ENCODE assay signal across 10 mouse cellular contexts in the genomic region with DNA sequence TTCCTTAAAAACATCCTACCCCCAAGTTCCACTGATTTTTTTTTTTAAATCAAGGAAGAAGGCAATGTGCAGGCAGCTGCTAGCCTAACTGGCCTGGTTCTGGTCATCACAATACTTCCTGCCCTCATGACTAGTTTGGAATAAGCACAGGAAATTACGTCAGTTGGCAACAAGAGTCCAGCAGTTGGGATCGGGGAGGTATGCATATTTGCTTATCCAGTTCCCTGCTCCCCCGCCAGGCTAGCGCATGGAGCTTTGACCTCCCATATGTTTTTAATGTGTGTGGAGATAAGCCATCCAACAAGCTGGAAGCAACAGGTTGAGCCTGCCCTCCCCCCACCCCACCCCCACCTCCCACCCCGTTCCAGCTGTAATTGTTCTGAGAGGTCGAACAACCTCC.
DNase-seq lines count a peak whose midpoint lies in the region; ATAC-seq lines count a peak whose summit lies in the region.
"Had no signal": no experiment of that assay in that cellular context is flagged by ENCODE, and none has a peak within 500 bp of the region (broad histone marks: within the 10 kb centered on the region; RNA-seq: fewer than 3 reads in every experiment).

No protein-coding gene starts in this region.

- H3K9ac ChIP-seq in forebrain, embryonic 11.5 days (ENCODE audit: low read length): no peak overlapping the region
- H3K9ac ChIP-seq in forebrain, embryonic 13.5 days: no peak overlapping the region
- H3K9ac ChIP-seq in lung, embryonic 16.5 days (ENCODE audit: low read length): no peak overlapping the region
- H3K9ac ChIP-seq in heart, embryonic 13.5 days: no peak overlapping the region
- no peak overlapping the region for H3K9ac ChIP-seq in midbrain, embryonic 15.5 days

- 71% methylated on average over 6 of the region's 6 CpGs for WGBS in forebrain, embryonic 11.5 days
- 81% methylated on average over 6 of the region's 6 CpGs for WGBS in forebrain, embryonic 13.5 days
- 17% methylated on average over 6 of the region's 6 CpGs for WGBS in lung, embryonic 16.5 days
- 44% methylated on average over 6 of the region's 6 CpGs for WGBS in heart, embryonic 13.5 days
- 76% methylated on average over 6 of the region's 6 CpGs for WGBS in midbrain, embryonic 15.5 days

- no peak for ATAC-seq in forebrain, embryonic 11.5 days (replicated peaks; ENCODE audit: low FRiP score)
- ATAC-seq in forebrain, embryonic 13.5 days: no peak
- ATAC-seq in lung, embryonic 16.5 days (ENCODE audit: low read depth): peak; percentile 20; the same call in 1 of the 2 replicates
- no peak for ATAC-seq in heart, embryonic 13.5 days (ENCODE audit: extremely low read depth, insufficient number of reproducible peaks, low FRiP score, low TSS enrichment)
- no peak for ATAC-seq in midbrain, embryonic 15.5 days (replicated peaks)

- H3K4me3 ChIP-seq in forebrain, embryonic 11.5 days (ENCODE audit: low read depth, low read length): no peak overlapping the region
- H3K4me3 ChIP-seq in forebrain, embryonic 13.5 days: no peak overlapping the region
- no peak overlapping the region for H3K4me3 ChIP-seq in lung, embryonic 16.5 days (ENCODE audit: low read length)
- H3K4me3 ChIP-seq in heart, embryonic 13.5 days: no peak overlapping the region
- no peak overlapping the region for H3K4me3 ChIP-seq in midbrain, embryonic 15.5 days

- no peaks in the 10 kb centered on the region for H3K9me3 ChIP-seq in forebrain, embryonic 11.5 days (ENCODE audit: control insufficient read depth, low read length)
- no peaks in the 10 kb centered on the region for H3K9me3 ChIP-seq in forebrain, embryonic 13.5 days (replicated peaks)
- H3K9me3 ChIP-seq in lung, embryonic 16.5 days (ENCODE audit: control insufficient read depth, low read length): no peaks in the 10 kb centered on the region
- H3K9me3 ChIP-seq in heart, embryonic 13.5 days: no peaks in the 10 kb centered on the region
- no peaks in the 10 kb centered on the region for H3K9me3 ChIP-seq in midbrain, embryonic 15.5 days

- peak; percentile 55 for DNase-seq in forebrain, embryonic 11.5 days (ENCODE audit: low spot score)
- no peak for DNase-seq in lung, adult 18-20 months
- DNase-seq in skeletal muscle tissue, adult 2 months (ENCODE audit: low read depth, low spot score): peak; percentile 58
- no peak for DNase-seq in urinary bladder, postnatal 36 days (ENCODE audit: low spot score in 2 of 2)
- DNase-seq: cerebellum, postnatal 14 days; thymus, postnatal 4 days had no signal

- H3K36me3 ChIP-seq in forebrain, embryonic 11.5 days (ENCODE audit: control insufficient read depth, insufficient read depth, low read length): no peaks in the 10 kb centered on the region
- H3K36me3 ChIP-seq in forebrain, embryonic 13.5 days (ENCODE audit: poor library complexity, severe bottlenecking): no peaks in the 10 kb centered on the region
- no peaks in the 10 kb centered on the region for H3K36me3 ChIP-seq in lung, embryonic 16.5 days (ENCODE audit: control insufficient read depth, insufficient read depth, low read length)
- no peaks in the 10 kb centered on the region for H3K36me3 ChIP-seq in heart, embryonic 13.5 days
- H3K36me3 ChIP-seq in midbrain, embryonic 15.5 days (replicated peaks): no peaks in the 10 kb centered on the region

- H3K27me3 ChIP-seq in forebrain, embryonic 11.5 days (ENCODE audit: control insufficient read depth, insufficient read depth, low read length): no peaks in the 10 kb centered on the region
- H3K27me3 ChIP-seq in forebrain, embryonic 13.5 days: no peaks in the 10 kb centered on the region
- no peaks in the 10 kb centered on the region for H3K27me3 ChIP-seq in lung, embryonic 16.5 days (ENCODE audit: control insufficient read depth, insufficient read depth, low read depth, low read length)
- no peaks in the 10 kb centered on the region for H3K27me3 ChIP-seq in heart, embryonic 13.5 days (replicated peaks)
- no peaks in the 10 kb centered on the region for H3K27me3 ChIP-seq in midbrain, embryonic 15.5 days (replicated peaks)

- no peak overlapping the region for H3K4me2 ChIP-seq in forebrain, embryonic 11.5 days (ENCODE audit: low read depth, low read length, severe bottlenecking)
- H3K4me2 ChIP-seq in forebrain, embryonic 13.5 days: no peak overlapping the region
- H3K4me2 ChIP-seq in lung, embryonic 16.5 days (ENCODE audit: low read depth, low read length): peak overlapping the region; percentile 4; the same call in 1 of the 2 replicates
- no peak overlapping the region for H3K4me2 ChIP-seq in heart, embryonic 13.5 days
- no peak overlapping the region for H3K4me2 ChIP-seq in midbrain, embryonic 15.5 days

- peaks cover 3% of the 10 kb centered on the region; the same call in 1 of the 2 replicates for H3K4me1 ChIP-seq in forebrain, embryonic 11.5 days (replicated peaks; ENCODE audit: control insufficient read depth, insufficient read depth, low read length)
- peaks cover 7% of the 10 kb centered on the region for H3K4me1 ChIP-seq in forebrain, embryonic 13.5 days
- H3K4me1 ChIP-seq in lung, embryonic 16.5 days (replicated peaks; ENCODE audit: control insufficient read depth, insufficient read depth, low read length): peaks cover 5% of the 10 kb centered on the region
- H3K4me1 ChIP-seq in heart, embryonic 13.5 days: peaks cover 35% of the 10 kb centered on the region
- peaks cover 8% of the 10 kb centered on the region for H3K4me1 ChIP-seq in midbrain, embryonic 15.5 days

- no peak overlapping the region for H3K27ac ChIP-seq in forebrain, embryonic 11.5 days (ENCODE audit: low read depth, low read length)
- H3K27ac ChIP-seq in forebrain, embryonic 13.5 days: no peak overlapping the region
- H3K27ac ChIP-seq in lung, embryonic 16.5 days (ENCODE audit: low read length): no peak overlapping the region
- H3K27ac ChIP-seq in heart, embryonic 13.5 days (replicated peaks): 0 out of 2 replicates have a peak overlapping the region, but pooled peaks have one; percentile 29
- H3K27ac ChIP-seq in midbrain, embryonic 15.5 days: no peak overlapping the region

Comparison
In these comparisons a context has a peak if more than half of its experiments do, and no peak if none do; other contexts are left out.
1. DNase-seq: peak in forebrain, embryonic 11.5 days (single experiment) and skeletal muscle tissue, adult 2 months (single experiment); none in lung, adult 18-20 months (0 of 2) and urinary bladder, postnatal 36 days (0 of 2).